Mouse (Mus musculus) lung, postnatal 0 days (tissue): ENCODE measurements around the gene Itgb3. TPM values are rescaled to one million over a fixed set of nuclear protein-coding genes. Genes with fewer than 3 reads are reported as not detected.

Experiments used
- ATAC-seq: fragments of 200-750 bp; cut with Nextera tagmentation; 2 replicates; pipeline ENCODE4 v1.8.0; 2017; ENCODE audit warnings: moderate library complexity
- DNase-seq: peaks from one replicate; pipeline ENCODE4 v3.0.0-alpha.2; 2016; ENCODE audit warnings: low spot score
- H3K27ac ChIP-seq: fragments of 300-500 bp; sonication (generic); 2 replicates; pipeline ENCODE4 v1.5.1; 2014; ENCODE audit warnings: antibody characterized with exemption, mild to moderate bottlenecking, low read length, mixed read lengths
- H3K27me3 ChIP-seq: fragments of 300-500 bp; sonication (generic); replicated peaks from 2 replicates; pipeline ENCODE4 v1.6.1; 2014; ENCODE audit warnings: low read length, mixed read lengths; ENCODE audit not compliant: insufficient read depth
- H3K36me3 ChIP-seq: fragments of 300-500 bp; sonication (generic); 2 replicates; pipeline ENCODE4 v1.6.1; 2014; ENCODE audit warnings: low read length, mixed read lengths; ENCODE audit not compliant: insufficient read depth
- H3K4me1 ChIP-seq: fragments of 300-500 bp; sonication (generic); 2 replicates; pipeline ENCODE4 v1.6.1; 2014; ENCODE audit warnings: antibody characterized with exemption, low read depth, low read length, mixed read lengths; ENCODE audit not compliant: insufficient read depth
- H3K4me2 ChIP-seq: fragments of 300-500 bp; sonication (generic); replicated peaks from 2 replicates; pipeline ENCODE4 v1.6.1; 2014; ENCODE audit warnings: low read depth, mild to moderate bottlenecking, low read length, moderate library complexity, mixed read lengths
- H3K4me3 ChIP-seq: fragments of 300-500 bp; sonication (generic); 2 replicates; pipeline ENCODE4 v1.5.1; 2014; ENCODE audit warnings: low read depth, low read length
- H3K9ac ChIP-seq: fragments of 300-500 bp; sonication (generic); replicated peaks from 2 replicates; pipeline ENCODE4 v1.6.1; 2014; ENCODE audit warnings: low read depth, mild to moderate bottlenecking
- H3K9me3 ChIP-seq: fragments of 300-500 bp; sonication (generic); 2 replicates; pipeline ENCODE4 v1.6.1; 2016; ENCODE audit warnings: low read length, mixed read lengths
- CTCF ChIP-seq: IDR thresholded peaks from 2 replicates; pipeline ENCODE4 v1.5.1; 2016; ENCODE audit warnings: antibody characterized with exemption, mild to moderate bottlenecking
- EP300 ChIP-seq: IDR thresholded peaks from 2 replicates; pipeline ENCODE4 v1.6.1; 2016; ENCODE audit warnings: antibody characterized with exemption, mild to moderate bottlenecking, control low read depth
- WGBS: fragments of 180-500 bp; shearing (Covaris S2); extraction: QIAGEN DNeasy Blood & Tissue Kit; methylation state at CpG from one replicate; pipeline ENCODE4 v1.1.7; 2014; 5-methylcytosine and 5-hydroxymethylcytosine counted together
- polyA plus RNA-seq: library from polyadenylated mRNA; unstranded; fragments of >200 nt; fragmentation: Nextera tagmentation; extraction: Ambion mirVana; gene quantifications from 2 replicates; pipeline ENCODE4 v1.2.1, GENCODE M21; 2015

The Itgb3 gene
- polyA plus RNA-seq, 1 experiment from 2014 or later, result 6.9 TPM

DNA sequence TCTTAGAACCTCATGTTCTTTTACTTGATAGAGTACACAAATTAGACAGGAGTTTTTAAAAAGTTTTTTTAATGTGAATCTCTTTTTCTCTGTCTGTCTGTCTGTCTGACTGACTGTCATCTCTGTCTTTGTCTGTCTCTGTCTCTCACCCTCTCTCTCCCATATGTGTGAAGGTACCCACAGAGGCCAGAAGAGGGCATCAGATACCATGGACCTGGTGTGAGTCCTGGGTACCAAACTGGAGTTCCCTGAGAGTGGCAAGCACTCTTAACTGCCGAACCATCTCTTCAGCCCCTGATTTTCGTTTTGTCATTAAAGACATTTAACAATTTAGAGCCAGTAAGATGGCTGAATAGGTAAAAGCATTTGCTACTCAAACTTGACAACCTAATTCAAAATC is 99.3 kb downstream of the Itgb3 start:
- no peaks in the 10 kb centered on the region for H3K9me3 ChIP-seq
- H3K9ac ChIP-seq, result no peak overlapping the region
- peak; percentile 49 for TF ChIP-seq CTCF
- no peak for TF ChIP-seq EP300
- no peaks in the 10 kb centered on the region for H3K27me3 ChIP-seq
- 57% methylated on average over 2 of the region's 2 CpGs for WGBS
- ATAC-seq (no peak), DNase-seq (no peak)
- H3K4me1 ChIP-seq, result no peaks in the 10 kb centered on the region
- H3K4me3 ChIP-seq, result no peak overlapping the region
- no peak overlapping the region for H3K4me2 ChIP-seq
- no peaks in the 10 kb centered on the region for H3K36me3 ChIP-seq
- no peak overlapping the region for H3K27ac ChIP-seq

Other genes starting within 250 kb of the Itgb3 start
- gene Kansl1, start 139.1 kb upstream of the Itgb3 start, polyA plus RNA-seq, result 11.0 and 12.8 TPM in 2 replicates
- 18.4 and 20.0 TPM in 2 replicates for gene Cdc27, start 57.4 kb upstream of the Itgb3 start, polyA plus RNA-seq
- 80.4 and 87.4 TPM in 2 replicates for gene Myl4, start 57.3 kb upstream of the Itgb3 start, polyA plus RNA-seq
- gene Gm11639, start 77.7 kb downstream of the Itgb3 start, polyA plus RNA-seq, result 0.01 TPM in 2 replicates